Mouse (Mus musculus) common myeloid progenitor, adult 5-6 weeks (primary cell): ENCODE measurements around the gene Nob1. TPM values are rescaled to one million over a fixed set of nuclear protein-coding genes. Genes with fewer than 3 reads are reported as not detected.
A peak's percentile ranks its signal among the peaks of the same experiment; 100 is the strongest.

Experiments used
- ATAC-seq: replicated peaks from 2 replicates; pipeline ENCODE4 v1.8.0; 2016; ENCODE audit warnings: low read depth, mild to moderate bottlenecking, moderate TSS enrichment, inconsistent platforms; ENCODE audit not compliant: poor library complexity, severe bottlenecking
- total RNA-seq: library from RNA; stranded (forward); fragments of 200-1000, 187-1606 nt; gene quantifications from 2 replicates; pipeline ENCODE4 v1.2.3, GENCODE M21; 2017

The Nob1 gene
- total RNA-seq, 1 experiment from 2014 or later, result 41.5 TPM

GRCm38 (mm10) chr8:107389557-107389956 lies 35.3 kb downstream of the Nob1 start:
- ATAC-seq, result no peak

- ATAC-seq, result no peak
Observed at GRCm38 (mm10) chr8:107387861-107388260, 37.0 kb downstream of the Nob1 start.

GRCm38 (mm10) chr8:107386642-107387041 lies 38.2 kb downstream of the Nob1 start:
- ATAC-seq, result peak; percentile 55

- peak; percentile 71 for ATAC-seq
Observed at GRCm38 (mm10) chr8:107386171-107386570, 38.7 kb downstream of the Nob1 start.

- no peak for ATAC-seq
Observed at GRCm38 (mm10) chr8:107385063-107385462, 39.8 kb downstream of the Nob1 start.

GRCm38 (mm10) chr8:107384651-107385050 lies 40.2 kb downstream of the Nob1 start:
- no peak for ATAC-seq

- ATAC-seq, result no peak
Observed at GRCm38 (mm10) chr8:107382898-107383297, 42.0 kb downstream of the Nob1 start.

- no peak for ATAC-seq
Observed at GRCm38 (mm10) chr8:107381666-107382065, 43.2 kb downstream of the Nob1 start.

- no peak for ATAC-seq
Observed at GRCm38 (mm10) chr8:107380734-107381133, 44.1 kb downstream of the Nob1 start.

- ATAC-seq, result no peak
Observed at GRCm38 (mm10) chr8:107377346-107377745, 47.5 kb downstream of the Nob1 start.

- no peak for ATAC-seq
Observed at GRCm38 (mm10) chr8:107370311-107370710, 54.5 kb downstream of the Nob1 start.

Other genes starting within 250 kb of the Nob1 start
- gene Nfat5, start 131.6 kb downstream of the Nob1 start, total RNA-seq, result 16.0 and 35.4 TPM in 2 replicates
- gene Nqo1, start 21.8 kb downstream of the Nob1 start, total RNA-seq, result 6.9 and 7.9 TPM in 2 replicates
- gene Wwp2, start 11.3 kb upstream of the Nob1 start, total RNA-seq, result 44.4 and 47.0 TPM in 2 replicates
- 135 and 155 TPM in 2 replicates for gene Psmd7, start 163.4 kb upstream of the Nob1 start, total RNA-seq